Mouse (Mus musculus): ENCODE results near the gene Rsph9.

DNA sequence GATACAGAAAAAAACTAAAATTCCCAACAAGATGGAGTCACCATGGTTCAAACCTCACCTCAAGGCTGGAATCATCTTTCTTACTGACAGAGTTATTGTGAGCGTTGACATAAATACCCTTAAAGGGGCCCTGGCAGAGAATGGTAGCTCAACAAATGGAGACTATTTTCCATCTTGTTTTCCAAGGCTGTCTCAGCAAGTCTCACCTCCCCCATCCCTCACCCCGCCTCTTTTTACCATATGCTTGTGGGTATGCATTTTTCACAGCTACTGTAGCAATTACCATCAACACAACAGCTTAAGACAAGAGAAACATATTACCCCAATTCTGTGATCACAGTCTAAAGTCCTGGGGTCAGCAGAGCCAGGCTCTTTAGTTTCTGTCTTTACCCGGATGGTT, 60.6 kb downstream of the Rsph9 start:
- no peak for TF ChIP-seq CTCF (IDR thresholded peaks at IDR 0.05; ENCODE audit: borderline replicate concordance, control insufficient read depth, extremely low read depth, insufficient read depth, low read length, poor library complexity)
- TF ChIP-seq POLR2A (IDR thresholded peaks at IDR 0.05; ENCODE audit: control insufficient read depth, extremely low read depth, insufficient read depth, low read length, poor library complexity), result no peak

All from thymus, adult 2 months (tissue).